Mouse (Mus musculus) layer of hippocampus, postnatal 14 days (tissue): ENCODE measurements around the gene Anapc15-ps. TPM values are rescaled to one million over a fixed set of nuclear protein-coding genes. Genes with fewer than 3 reads are reported as not detected.

Experiments
- DNase-seq, 2 experiments: peaks; one replicate each; pipeline ENCODE4 v3.0.0; 2021 to 2022; ENCODE audit warnings: low spot score in 2 of 2, mixed read lengths in 1 of 2
- total RNA-seq, 2 experiments: library from RNA; stranded (reverse); gene quantifications; 2 replicates each; pipeline ENCODE4 v1.2.3; 2021

Anapc15-ps gene
- total RNA-seq, 2 experiments from 2014 or later, result not detected

- DNase-seq, result no peak
These were observed 18.1 kb upstream of the Anapc15-ps start for GRCm38 (mm10) chr10:95691347-95691746.

DNA sequence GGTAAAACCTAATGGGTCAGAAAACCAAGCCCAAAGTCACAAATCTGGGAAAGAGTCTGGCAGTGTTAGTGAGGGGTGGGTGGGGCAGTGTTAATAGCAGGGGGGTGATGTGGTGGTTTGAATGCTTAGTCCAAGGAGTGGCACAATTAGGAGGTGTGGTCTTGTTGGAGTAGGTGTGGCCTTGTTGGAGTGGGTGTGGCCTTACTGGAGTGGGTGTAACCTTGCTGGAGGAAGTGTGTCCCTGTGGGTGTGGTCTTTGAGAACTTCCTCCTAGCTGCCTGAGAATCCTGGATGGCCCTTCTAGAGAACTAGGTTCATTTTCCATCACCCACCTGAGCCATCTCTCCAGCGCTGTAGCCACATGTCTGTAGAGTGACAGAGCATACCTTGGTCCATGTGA lies 16.6 kb upstream of the Anapc15-ps start:
- no peak for DNase-seq

GRCm38 (mm10) chr10:95689058-95689457 lies 15.8 kb upstream of the Anapc15-ps start:
- DNase-seq, result no peak

GRCm38 (mm10) chr10:95687558-95688141 lies 14.4 kb upstream of the Anapc15-ps start:
- no peak for DNase-seq

GRCm38 (mm10) chr10:95686041-95686440 lies 12.8 kb upstream of the Anapc15-ps start:
- no peak for DNase-seq

- DNase-seq, result no peak
These were observed 11.7 kb upstream of the Anapc15-ps start for GRCm38 (mm10) chr10:95684782-95685555.

GRCm38 (mm10) chr10:95684250-95684649 lies 11.0 kb upstream of the Anapc15-ps start:
- no peak for DNase-seq

- no peak for DNase-seq
These were observed 10.5 kb upstream of the Anapc15-ps start for GRCm38 (mm10) chr10:95683735-95684134.

DNA sequence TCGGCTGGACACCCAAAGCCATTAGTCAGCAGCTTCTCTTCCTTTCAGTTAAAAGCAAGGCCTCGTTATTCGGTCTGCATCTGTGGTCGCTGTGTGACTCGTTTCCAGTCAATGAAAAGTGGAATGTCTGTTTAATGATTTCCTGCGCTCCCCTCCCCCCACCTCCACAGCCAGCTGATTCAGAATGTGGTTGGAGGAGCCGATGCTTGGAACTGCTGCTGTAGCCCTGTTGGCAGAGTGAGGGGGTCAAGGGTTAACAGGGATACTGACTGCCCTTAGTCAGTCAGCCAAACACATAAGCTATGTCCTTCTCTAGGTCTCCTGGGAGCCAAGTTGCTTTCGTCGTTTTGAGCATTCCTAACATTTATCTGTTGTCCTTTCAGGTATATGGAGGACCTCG lies 9.7 kb upstream of the Anapc15-ps start:
- no peak for DNase-seq

DNA sequence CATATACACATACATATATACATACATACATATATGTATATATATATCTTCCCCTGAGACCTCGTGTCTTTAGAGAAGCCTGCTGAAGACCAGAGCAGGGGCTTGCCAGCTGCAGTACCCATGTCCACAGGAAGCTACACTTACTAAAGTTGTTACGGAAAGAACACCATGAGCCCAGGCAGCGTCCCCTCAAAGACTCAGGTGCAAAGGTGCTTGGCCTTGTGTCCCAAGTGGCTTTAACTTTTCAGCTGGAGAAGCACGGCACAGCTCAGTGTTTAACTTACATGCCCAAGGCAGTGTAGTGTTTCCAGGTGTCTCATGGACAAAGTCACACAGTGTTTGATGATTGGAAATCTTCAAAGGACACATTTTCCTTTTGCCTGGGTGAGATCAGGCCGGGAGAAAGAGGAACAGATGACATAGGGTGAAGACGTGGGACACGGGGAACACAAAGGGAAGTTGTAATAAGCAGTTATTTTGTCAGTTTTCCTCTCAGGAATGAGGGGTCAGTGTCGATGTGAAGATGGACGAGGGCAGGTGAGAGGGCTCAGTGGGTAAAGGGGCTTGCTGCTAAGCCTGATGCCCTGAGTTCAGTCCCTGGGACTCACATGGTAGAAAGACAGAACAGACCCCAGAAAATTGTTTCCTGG lies 9.0 kb upstream of the Anapc15-ps start:
- DNase-seq, result no peak

DNA sequence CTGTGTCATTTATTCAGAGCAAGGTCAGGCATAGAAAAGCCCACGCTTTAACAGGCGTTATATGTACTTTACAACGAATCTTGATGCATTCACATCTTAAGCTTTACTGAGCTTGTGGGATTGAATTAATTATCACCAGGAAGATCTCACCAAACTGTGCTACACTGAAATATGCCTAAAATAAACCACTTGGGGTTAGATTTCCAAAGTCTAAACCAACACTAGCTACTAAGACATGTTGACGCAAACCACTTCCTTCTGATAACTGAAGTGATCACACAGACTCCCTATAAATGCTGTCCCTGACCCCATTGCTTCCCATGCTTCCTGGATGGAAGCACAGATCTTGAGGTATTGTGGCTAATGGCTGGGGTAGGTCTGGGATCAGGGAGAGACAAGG lies 8.2 kb upstream of the Anapc15-ps start:
- no peak for DNase-seq

DNA sequence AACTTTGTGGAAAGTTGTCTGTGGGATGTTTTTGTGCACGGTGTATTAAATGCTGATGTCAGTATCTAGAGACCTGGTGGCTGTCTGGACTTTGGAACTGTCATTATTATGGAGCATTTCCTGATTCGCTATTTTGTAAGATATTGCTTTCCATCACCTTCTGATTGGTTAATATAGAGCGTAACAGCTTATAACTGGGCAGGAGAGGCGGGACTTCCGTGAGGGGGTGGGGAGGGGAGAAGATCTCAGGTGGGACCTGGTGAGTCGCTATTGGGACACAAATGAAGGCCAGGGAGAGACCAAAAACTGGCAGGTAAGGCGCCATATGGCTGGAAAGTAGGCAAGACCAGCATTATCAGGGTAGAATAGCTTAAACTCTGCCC lies 7.8 kb upstream of the Anapc15-ps start:
- DNase-seq, result no peak

DNA sequence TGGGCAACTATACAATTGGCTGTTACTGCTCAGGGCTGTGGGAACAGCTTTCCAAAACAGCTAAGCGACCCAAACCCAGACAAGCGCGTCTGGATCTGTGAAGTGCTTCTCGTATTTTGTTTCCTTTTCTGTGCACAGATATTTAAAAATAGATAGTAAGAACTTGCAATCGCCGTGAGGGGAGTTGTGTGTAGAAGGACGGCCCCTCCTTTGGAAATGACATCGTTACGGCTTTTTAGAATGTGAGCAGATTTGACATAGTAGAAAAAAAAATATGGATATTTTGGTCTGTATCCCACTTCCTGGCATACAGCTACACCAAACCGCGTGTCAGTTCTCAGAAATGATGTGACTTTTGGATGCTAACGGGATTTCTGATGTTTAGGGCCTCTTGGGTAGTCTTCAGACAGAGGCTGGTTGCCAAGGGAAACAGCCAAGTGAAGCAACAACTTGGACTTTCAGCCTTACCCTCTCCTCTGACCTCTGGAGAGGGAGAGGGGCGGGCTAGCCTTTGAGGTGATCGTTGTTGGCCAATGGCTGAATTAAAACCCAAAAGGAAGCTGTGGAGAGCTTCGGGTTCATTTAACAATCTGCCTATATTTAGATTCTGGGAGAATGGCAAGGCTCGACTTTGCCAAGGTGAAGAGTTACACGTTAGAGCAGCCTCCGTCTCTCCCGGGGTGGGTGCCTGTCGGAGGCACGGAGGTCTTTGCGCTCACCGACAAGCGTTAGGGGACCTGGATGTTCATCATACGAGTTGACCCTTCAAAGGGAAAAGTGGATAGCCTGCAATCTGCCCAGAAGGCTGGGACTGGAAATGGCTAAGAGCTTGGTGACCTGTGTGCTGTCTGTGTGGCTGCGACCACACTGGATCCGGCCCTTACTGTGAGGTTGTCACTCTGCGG lies 7.2 kb upstream of the Anapc15-ps start:
- no peak for DNase-seq

DNA sequence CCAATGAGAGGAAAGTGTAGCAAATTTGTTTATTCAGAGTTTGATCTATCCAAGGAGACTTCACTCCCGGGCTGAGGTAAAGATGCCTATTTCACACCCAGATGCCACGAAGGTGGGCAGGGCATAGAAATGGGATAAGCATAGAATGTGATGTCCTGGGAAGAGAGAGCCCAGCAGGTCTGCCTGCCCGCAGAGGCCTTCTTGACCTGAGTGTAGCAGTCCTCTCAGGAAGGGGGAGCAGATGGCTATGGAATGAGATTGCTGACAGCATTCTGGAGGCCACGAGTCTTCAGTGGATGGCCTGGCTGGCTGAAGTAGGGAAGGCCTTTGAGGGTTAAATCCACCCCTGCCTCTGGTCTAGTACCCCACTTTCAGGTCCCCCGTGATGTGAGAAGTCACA lies 5.9 kb upstream of the Anapc15-ps start:
- DNase-seq, result no peak

DNA sequence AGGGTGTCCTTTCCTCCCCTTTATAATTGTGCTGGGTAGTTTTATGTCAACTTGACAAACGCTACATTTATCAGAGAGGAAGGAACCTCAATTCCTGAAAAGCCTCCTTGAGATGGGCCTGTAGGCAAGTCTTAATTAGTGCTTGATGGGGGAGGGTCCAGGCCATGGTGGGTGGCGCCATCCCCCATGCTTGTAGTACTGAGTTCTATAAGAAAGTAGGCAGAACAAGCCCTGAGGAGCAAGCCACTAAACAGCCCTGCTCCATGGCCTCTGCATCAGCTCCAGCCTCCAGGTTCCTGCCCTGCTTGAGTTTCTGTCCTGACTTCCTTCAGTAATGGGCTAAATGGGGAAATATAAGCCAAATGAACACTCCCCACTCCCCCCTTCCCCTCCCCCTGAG lies 5.4 kb upstream of the Anapc15-ps start:
- DNase-seq, result no peak

- DNase-seq, result no peak
These were observed 5.0 kb upstream of the Anapc15-ps start for GRCm38 (mm10) chr10:95678241-95678640.

DNA sequence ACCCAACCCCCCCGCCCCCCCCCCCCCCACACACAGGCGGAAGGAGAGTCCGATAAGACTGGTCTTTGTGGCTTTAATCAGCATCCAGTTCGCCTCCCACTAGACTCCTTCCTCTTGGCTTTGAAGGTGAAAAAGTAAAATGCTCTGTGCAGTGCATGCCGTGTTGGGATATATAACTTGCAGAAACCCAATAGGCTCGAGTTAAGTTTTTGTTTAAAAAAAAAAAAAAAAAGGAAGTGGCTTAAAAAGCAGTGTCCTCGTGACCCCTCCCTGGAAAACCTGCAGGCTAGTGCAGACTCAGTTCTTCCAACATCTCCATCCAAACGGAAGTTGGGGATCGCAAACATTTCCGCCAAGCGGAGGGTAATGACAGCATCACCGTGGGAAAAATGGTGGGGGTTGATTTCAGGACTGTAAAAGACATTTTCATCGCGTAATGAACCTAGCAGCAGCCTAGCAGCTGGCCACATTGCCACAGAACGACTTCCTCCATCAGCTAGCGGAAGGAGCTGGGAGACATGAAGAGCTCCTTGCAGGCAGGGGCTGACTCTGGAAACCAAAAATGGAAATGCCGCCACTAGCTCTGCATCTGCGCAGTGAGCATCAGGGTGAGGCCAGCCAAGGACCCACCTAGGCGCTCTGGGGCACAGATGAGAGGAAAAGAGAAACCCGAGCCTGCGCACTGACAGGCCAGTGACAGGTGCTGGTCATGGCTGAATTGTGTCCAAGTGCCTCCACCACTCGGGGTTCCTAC lies 4.3 kb upstream of the Anapc15-ps start:
- peak in 1 of 2 experiments; percentile 29 for DNase-seq

GRCm38 (mm10) chr10:95676991-95677355 lies 3.7 kb upstream of the Anapc15-ps start:
- DNase-seq, result no peak

- no peak for DNase-seq
These were observed 3.1 kb upstream of the Anapc15-ps start for GRCm38 (mm10) chr10:95676387-95676786.
